Mouse (Mus musculus): Measurements from ENCODE around the gene St3gal3.

DNA sequence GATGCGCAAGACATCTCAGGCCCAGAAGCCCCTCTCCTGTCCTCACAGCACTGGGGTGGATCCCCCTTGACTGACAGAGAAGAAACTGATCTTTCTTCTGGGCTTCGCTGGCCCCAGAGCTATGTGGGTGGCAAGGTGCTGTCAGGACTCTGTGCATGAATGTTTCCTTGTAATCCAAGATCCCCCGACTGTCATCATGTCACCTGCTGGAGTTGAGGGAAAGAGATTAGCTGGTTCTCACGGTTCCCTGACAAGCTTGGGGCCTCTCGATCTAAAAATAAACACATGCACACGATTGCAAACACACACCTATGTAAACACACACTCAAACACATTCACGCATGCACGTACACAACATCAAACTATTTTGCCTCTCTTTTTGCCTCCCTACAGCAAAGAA is 54.2 kb downstream of the St3gal3 start:
- TF ChIP-seq CTCF (IDR thresholded peaks at IDR 0.05; ENCODE audit: borderline replicate concordance, insufficient read depth, low read depth, low read length) (no peak), POLR2A (IDR thresholded peaks at IDR 0.05; ENCODE audit: borderline replicate concordance, insufficient read depth, low read length) (no peak)

Measured in cerebellum, adult 2 months (tissue).